Mouse (Mus musculus): ENCODE measurements at regions not wholly inside any gene's neighbourhood (a gene's known extent, or its start where the extent isn't known, plus 50 kb on each side); places are given as distances from the start of the nearest gene placed in this dataset.

GRCm38 (mm10) chrX:12466312-12466711 lies 121.3 kb upstream of the Atp6ap2 start:
- TF ChIP-seq POLR2A (IDR thresholded peaks at IDR 0.05; ENCODE audit: control insufficient read depth, extremely low read depth, insufficient read depth, low read length, poor library complexity), result no peak
- TF ChIP-seq CTCF (IDR thresholded peaks at IDR 0.05; ENCODE audit: borderline replicate concordance, control insufficient read depth, extremely low read depth, insufficient read depth, low read length, poor library complexity), result no peak
- Histone ChIP-seq H3K27ac (ENCODE audit: control insufficient read depth, insufficient read depth, low read length) (no peak overlapping the region), H3K4me1 (replicated peaks; ENCODE audit: control insufficient read depth, insufficient read depth, low read length) (peaks cover 28% of the 10 kb centered on the region), H3K27me3 (ENCODE audit: control insufficient read depth, insufficient read depth, low read length) (no peaks in the 10 kb centered on the region), H3K4me3 (ENCODE audit: control insufficient read depth, insufficient read depth, low read length) (no peak overlapping the region), H3K36me3 (ENCODE audit: control insufficient read depth, insufficient read depth, low read length) (no peaks in the 10 kb centered on the region)
- no peak for DNase-seq
- WGBS, result 92% methylated on average over 10 of the region's 10 CpGs

GRCm38 (mm10) chrX:12466897-12467296 lies 120.7 kb upstream of the Atp6ap2 start:
- TF ChIP-seq CTCF (IDR thresholded peaks at IDR 0.05; ENCODE audit: borderline replicate concordance, control insufficient read depth, extremely low read depth, insufficient read depth, low read length, poor library complexity), result no peak
- no peak for TF ChIP-seq POLR2A (IDR thresholded peaks at IDR 0.05; ENCODE audit: control insufficient read depth, extremely low read depth, insufficient read depth, low read length, poor library complexity)
- H3K27me3 ChIP-seq (ENCODE audit: control insufficient read depth, insufficient read depth, low read length), result no peaks in the 10 kb centered on the region
- no peaks in the 10 kb centered on the region for H3K36me3 ChIP-seq (ENCODE audit: control insufficient read depth, insufficient read depth, low read length)
- H3K4me1 ChIP-seq (replicated peaks; ENCODE audit: control insufficient read depth, insufficient read depth, low read length), result peaks cover 32% of the 10 kb centered on the region
- no peak overlapping the region for H3K4me3 ChIP-seq (ENCODE audit: control insufficient read depth, insufficient read depth, low read length)
- H3K27ac ChIP-seq (ENCODE audit: control insufficient read depth, insufficient read depth, low read length), result no peak overlapping the region
- DNase-seq, result no peak
- 29% methylated on average over 6 of the region's 6 CpGs for WGBS

GRCm38 (mm10) chrX:12467528-12468179 lies 119.9 kb upstream of the Atp6ap2 start:
- TF ChIP-seq CTCF (IDR thresholded peaks at IDR 0.05; ENCODE audit: borderline replicate concordance, control insufficient read depth, extremely low read depth, insufficient read depth, low read length, poor library complexity) (no peak), POLR2A (IDR thresholded peaks at IDR 0.05; ENCODE audit: control insufficient read depth, extremely low read depth, insufficient read depth, low read length, poor library complexity) (no peak)
- Histone ChIP-seq H3K4me1 (replicated peaks; ENCODE audit: control insufficient read depth, insufficient read depth, low read length) (peaks cover 32% of the 10 kb centered on the region), H3K27me3 (ENCODE audit: control insufficient read depth, insufficient read depth, low read length) (no peaks in the 10 kb centered on the region), H3K4me3 (ENCODE audit: control insufficient read depth, insufficient read depth, low read length) (no peak overlapping the region), H3K36me3 (ENCODE audit: control insufficient read depth, insufficient read depth, low read length) (no peaks in the 10 kb centered on the region), H3K27ac (ENCODE audit: control insufficient read depth, insufficient read depth, low read length) (no peak overlapping the region)
- 40% methylated on average over 10 of the region's 10 CpGs for WGBS
- no peak for DNase-seq

GRCm38 (mm10) chrX:12472296-12472695 lies 115.3 kb upstream of the Atp6ap2 start:
- Histone ChIP-seq H3K4me1 (replicated peaks; ENCODE audit: control insufficient read depth, insufficient read depth, low read length) (peaks cover 25% of the 10 kb centered on the region), H3K27ac (ENCODE audit: control insufficient read depth, insufficient read depth, low read length) (no peak overlapping the region), H3K36me3 (ENCODE audit: control insufficient read depth, insufficient read depth, low read length) (no peaks in the 10 kb centered on the region), H3K4me3 (ENCODE audit: control insufficient read depth, insufficient read depth, low read length) (no peak overlapping the region), H3K27me3 (ENCODE audit: control insufficient read depth, insufficient read depth, low read length) (no peaks in the 10 kb centered on the region)
- 94% methylated on average over 5 of the region's 5 CpGs for WGBS
- no peak for TF ChIP-seq POLR2A (IDR thresholded peaks at IDR 0.05; ENCODE audit: control insufficient read depth, extremely low read depth, insufficient read depth, low read length, poor library complexity)
- TF ChIP-seq CTCF (IDR thresholded peaks at IDR 0.05; ENCODE audit: borderline replicate concordance, control insufficient read depth, extremely low read depth, insufficient read depth, low read length, poor library complexity), result no peak
- DNase-seq, result no peak

GRCm38 (mm10) chrX:12479207-12479606 lies 108.4 kb upstream of the Atp6ap2 start:
- TF ChIP-seq POLR2A (IDR thresholded peaks at IDR 0.05; ENCODE audit: control insufficient read depth, extremely low read depth, insufficient read depth, low read length, poor library complexity) (no peak), CTCF (IDR thresholded peaks at IDR 0.05; ENCODE audit: borderline replicate concordance, control insufficient read depth, extremely low read depth, insufficient read depth, low read length, poor library complexity) (no peak)
- no peaks in the 10 kb centered on the region for H3K36me3 ChIP-seq (ENCODE audit: control insufficient read depth, insufficient read depth, low read length)
- peak; percentile 39 for DNase-seq
- 14% methylated on average over 6 of the region's 6 CpGs for WGBS
- H3K4me1 ChIP-seq (replicated peaks; ENCODE audit: control insufficient read depth, insufficient read depth, low read length), result peaks cover 5% of the 10 kb centered on the region; the same call in 1 of the 2 replicates
- H3K4me3 ChIP-seq (ENCODE audit: control insufficient read depth, insufficient read depth, low read length), result no peak overlapping the region
- H3K27ac ChIP-seq (ENCODE audit: control insufficient read depth, insufficient read depth, low read length), result peak overlapping the region; percentile 51; the same call in 1 of the 2 replicates
- no peaks in the 10 kb centered on the region for H3K27me3 ChIP-seq (ENCODE audit: control insufficient read depth, insufficient read depth, low read length)

GRCm38 (mm10) chrX:12490957-12491356 lies 96.6 kb upstream of the Atp6ap2 start:
- TF ChIP-seq CTCF (IDR thresholded peaks at IDR 0.05; ENCODE audit: borderline replicate concordance, control insufficient read depth, extremely low read depth, insufficient read depth, low read length, poor library complexity), result no peak
- no peak for TF ChIP-seq POLR2A (IDR thresholded peaks at IDR 0.05; ENCODE audit: control insufficient read depth, extremely low read depth, insufficient read depth, low read length, poor library complexity)
- peaks cover 35% of the 10 kb centered on the region for H3K4me1 ChIP-seq (replicated peaks; ENCODE audit: control insufficient read depth, insufficient read depth, low read length)
- H3K27me3 ChIP-seq (ENCODE audit: control insufficient read depth, insufficient read depth, low read length), result no peaks in the 10 kb centered on the region
- no peak overlapping the region for H3K27ac ChIP-seq (ENCODE audit: control insufficient read depth, insufficient read depth, low read length)
- WGBS, result 78% methylated on average over 7 of the region's 7 CpGs
- no peaks in the 10 kb centered on the region for H3K36me3 ChIP-seq (ENCODE audit: control insufficient read depth, insufficient read depth, low read length)
- no peak for DNase-seq
- H3K4me3 ChIP-seq (ENCODE audit: control insufficient read depth, insufficient read depth, low read length), result no peak overlapping the region

Data from thymus, adult 2 months (tissue).